Mouse (Mus musculus) layer of hippocampus, adult 18-20 months (tissue): Measurements from ENCODE around the gene Slc9a5. TPM values are rescaled to one million over a fixed set of nuclear protein-coding genes. Genes with fewer than 3 reads are reported as not detected.

Experiments used
- DNase-seq, 2 experiments: peaks; one replicate each; pipeline ENCODE4 v3.0.0; 2022; ENCODE audit warnings: low spot score in 2 of 2
- total RNA-seq, 2 experiments: library from RNA; stranded (reverse); gene quantifications; 2 replicates each; pipeline ENCODE4 v1.2.3; 2021

Gene Slc9a5
- total RNA-seq, 2 experiments from 2014 or later, result 11.9 to 13.0 TPM

- no peak for DNase-seq
Measured at GRCm38 (mm10) chr8:105325641-105326093, 23.0 kb upstream of the Slc9a5 start.

DNA sequence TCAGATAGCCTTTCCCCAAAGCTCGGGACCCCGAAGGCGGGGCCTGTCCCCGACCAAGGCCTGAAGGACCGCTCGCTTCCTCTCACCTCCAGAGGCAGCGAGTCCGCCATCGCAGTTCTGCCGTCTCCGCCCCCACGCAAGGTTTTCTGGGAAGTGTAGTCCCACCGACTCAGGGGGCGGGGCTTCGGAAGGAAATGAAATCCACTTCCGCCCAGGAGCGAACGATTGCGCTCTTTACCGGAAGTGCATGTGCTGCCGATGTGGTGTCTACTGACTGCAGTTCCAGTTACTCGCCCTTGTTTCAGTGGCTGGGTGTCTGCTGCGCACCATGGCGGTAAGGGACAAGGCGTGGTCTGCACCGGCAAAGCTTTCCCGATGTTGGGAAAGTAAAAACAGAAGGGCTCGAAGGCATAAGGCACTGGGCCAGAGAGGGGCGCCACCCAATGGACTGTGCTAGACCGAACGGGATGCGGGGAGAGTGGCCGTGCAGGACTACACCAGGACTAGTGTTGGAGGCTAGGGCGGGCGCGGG lies 22.4 kb upstream of the Slc9a5 start, which contains the start of the genes Lrrc29 and Tmem208:
Lrrc29 (minus strand) TSS at position 138 of the 532 bp plus-strand sequence.
Tmem208 (plus strand) TSS at position 214 of the 532 bp plus-strand sequence.
- DNase-seq, result peak; percentile 94 to 98

- no peak for DNase-seq
Measured at GRCm38 (mm10) chr8:105326968-105327367, 21.7 kb upstream of the Slc9a5 start.

DNA sequence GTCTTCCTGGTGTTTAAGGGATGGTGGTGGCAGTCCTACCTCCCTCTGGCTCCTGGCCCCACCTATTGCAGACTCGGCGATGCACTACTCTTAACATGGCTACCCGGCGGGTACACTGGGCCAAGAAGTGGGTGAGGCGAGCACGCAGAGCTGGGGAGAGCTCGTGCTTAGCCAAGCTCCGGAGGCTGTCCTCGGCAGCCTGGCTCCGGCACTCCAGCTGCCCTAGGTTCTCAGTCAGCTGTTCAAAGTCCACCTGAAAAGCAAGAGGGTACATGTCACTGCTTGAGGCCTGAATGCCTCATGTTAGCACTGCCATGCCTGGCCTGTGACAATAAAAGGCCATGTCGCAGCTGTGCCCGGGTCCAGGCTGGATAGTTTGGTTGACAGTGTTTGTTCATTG lies 18.3 kb upstream of the Slc9a5 start:
- no peak for DNase-seq

- no peak for DNase-seq
Measured at GRCm38 (mm10) chr8:105331469-105331868, 17.2 kb upstream of the Slc9a5 start.

DNA sequence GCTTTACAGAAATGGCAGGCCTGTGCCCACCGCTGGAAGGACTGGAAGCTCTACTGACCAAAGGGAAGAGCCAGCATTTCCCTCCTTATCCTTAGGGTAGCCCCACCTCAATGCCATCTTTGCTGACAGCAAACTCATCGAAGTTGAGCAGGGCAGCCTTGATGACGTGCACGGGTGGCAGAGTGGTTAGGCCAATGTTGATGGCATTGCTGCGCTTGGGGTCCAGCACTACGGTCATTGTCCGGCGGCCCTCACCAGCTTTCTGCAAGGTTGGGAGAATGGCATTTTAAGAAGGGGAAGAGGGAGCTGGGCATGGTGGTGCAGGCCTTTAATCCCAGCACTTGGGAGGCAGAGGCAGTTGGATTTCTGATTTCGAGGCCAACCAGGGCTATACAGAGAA lies 16.7 kb upstream of the Slc9a5 start:
- no peak for DNase-seq

- no peak for DNase-seq
Measured at GRCm38 (mm10) chr8:105332523-105332922, 16.1 kb upstream of the Slc9a5 start.

- no peak for DNase-seq
Measured at GRCm38 (mm10) chr8:105336373-105337130, 12.1 kb upstream of the Slc9a5 start.

DNA sequence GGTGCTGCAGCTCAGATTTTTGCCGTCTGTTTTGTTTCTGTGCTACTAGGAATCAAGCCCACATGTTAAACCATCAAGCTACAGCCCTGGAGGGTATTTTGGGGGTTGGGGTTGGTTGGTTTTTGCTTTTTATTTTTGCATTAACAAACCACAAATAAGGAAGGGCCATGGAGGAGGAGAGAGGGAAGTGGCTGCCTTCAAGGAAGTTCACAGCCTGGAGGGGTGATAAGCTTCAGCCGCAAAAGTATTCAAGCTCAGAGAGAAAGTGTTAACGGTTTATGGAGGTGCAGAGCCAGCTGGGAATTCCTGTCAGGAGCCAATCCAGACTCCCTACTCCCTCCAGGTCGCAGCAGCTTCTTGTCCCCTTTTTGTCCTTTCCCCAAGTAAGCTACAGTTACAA lies 9.7 kb upstream of the Slc9a5 start:
- DNase-seq, result no peak

DNA sequence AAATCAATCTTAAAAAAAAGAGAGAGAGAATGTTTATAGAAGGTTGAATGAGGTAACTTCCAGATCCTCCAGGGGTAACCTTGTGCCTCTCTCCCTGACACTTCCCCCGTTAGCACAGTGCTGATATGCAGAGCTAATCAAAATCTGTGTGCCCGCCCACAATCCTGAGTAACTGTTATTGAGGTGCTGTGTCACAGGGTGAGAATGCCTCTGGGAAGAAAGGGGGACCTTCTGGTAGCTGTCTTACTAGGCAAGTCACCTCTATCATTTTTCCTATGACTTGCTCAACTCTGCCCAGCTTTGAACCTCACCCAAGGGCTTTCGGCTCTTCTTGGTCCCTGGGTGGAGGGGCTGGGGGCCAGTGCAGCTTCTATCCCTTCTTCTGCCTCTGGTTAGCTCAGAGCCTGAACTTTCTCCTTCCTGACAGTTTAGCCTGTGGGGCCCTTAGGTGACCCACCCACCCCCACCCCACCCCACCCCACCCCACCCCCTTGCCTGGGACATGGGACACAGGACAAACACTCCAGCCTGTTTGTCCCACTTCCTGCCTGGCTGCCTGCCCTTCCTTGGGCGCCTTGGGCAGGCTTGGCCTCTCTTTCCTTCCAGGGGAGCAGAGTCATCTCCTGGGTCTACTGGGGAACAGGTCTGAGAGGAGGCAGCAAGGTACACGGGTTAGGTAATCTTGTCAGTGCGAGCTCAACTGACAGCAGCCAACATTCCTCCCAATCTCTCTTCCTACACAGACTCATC lies 8.6 kb upstream of the Slc9a5 start:
- no peak for DNase-seq

DNA sequence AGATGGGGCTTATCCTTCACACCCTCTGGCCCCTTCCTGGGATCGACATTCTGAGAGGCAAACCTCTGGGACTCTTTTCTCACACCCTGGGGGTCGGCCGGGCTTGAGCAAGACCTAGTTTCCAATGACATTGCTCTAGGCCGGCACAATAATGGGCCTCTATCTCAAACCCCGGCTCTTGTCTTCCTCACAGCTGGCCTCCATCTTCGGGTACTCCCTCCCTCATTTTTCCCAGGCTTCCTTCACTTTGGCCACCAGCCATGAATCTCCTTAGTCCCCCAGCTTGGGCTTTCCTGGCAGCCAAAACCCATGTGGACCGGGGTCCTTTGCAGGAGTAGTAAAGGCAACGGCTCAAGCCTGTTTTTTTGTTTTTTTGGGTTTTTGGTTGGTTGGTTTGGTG lies 7.2 kb upstream of the Slc9a5 start:
- no peak for DNase-seq

- DNase-seq, result no peak
Measured at GRCm38 (mm10) chr8:105342768-105343167, 5.9 kb upstream of the Slc9a5 start.

DNA sequence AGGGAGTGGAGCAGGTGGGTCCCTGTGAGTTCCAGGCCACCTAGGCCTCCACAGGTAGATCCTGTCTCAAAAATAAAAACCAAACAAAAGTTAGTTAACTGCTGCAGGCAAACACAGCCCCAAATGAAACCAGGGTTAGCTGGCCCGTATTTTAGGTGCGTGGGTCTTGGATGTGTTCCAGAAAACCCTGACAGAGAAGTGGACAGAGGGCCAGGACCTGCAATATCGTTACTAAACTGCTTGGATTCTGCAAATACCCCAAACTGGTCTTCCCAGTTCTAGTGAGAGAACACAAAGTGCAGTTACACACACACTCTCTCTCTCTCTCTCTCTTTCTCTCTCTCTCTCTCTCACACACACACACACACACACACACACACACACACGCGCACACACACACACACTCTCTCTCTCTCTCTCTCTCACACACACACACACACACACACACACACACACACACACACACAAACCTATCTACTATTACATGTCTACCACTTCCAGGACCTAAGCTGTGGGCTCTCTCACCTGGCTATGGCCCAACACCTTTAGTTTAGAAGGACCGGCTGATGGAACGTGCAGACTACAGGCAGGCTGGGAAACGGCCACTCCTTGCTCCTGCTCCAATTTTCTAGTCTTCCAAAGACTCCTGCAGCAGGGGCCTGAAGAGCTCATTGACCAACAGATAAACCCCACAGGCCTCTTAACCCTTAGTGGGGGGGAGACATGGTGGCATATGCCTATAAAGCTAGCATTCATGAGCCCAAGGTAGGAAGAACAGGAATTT lies 4.7 kb upstream of the Slc9a5 start:
- DNase-seq, result no peak

DNA sequence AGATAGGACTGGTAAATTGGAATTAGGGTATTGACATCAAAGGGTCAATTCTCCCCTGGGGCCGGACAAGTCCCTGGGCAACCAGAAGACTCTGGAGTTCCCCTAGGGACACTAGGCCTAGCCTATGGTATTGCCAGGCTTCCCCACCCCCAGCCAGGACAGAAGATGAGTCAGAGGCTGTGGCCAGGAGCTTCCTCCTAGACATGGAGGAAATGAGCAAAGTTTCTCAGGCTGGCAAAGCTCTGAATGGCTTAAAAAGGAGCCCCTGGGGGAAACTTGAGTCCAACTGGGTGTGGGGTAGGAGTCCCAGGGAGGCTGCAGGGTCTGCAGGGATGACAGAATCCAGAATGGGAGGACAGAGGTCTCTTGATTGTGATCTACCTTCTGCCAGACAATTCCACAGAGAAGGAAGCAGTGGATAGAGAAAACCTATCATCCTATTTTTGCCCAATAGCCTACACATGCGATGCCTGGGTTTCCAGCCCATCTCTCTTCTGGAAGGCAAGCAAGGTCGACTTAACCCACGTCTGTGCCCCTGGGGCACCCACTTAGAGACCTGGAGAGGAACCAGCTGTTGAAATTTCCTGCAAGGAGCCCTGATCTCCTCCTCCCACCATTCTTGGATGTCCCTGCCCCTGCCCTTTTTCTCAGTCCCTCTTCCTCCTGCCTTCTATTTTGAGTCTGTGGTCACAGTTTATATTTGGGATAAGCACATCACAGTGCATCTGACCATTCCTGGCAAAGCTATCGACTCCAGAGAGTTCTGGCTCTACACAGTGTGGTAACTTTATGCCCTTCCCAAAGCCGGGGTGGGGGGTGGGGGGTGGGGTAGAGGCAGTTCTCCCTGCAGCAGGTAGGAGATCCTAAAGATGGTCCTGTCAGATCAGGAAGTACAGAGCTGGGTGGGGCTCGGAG lies 3.3 kb upstream of the Slc9a5 start:
- no peak for DNase-seq

GRCm38 (mm10) chr8:105346611-105347427 lies 1.8 kb upstream of the Slc9a5 start:
- DNase-seq, result no peak

- DNase-seq, result peak; percentile 70 to 85
Measured at GRCm38 (mm10) chr8:105347428-105348221, 1.0 kb upstream of the Slc9a5 start, which contains the start of gene Fhod1. Fhod1 (minus strand) TSS chr8:105347953.

- no peak for DNase-seq
Measured at GRCm38 (mm10) chr8:105349096-105349771, 591 bp downstream of the Slc9a5 start.

- DNase-seq, result no peak
Measured at GRCm38 (mm10) chr8:105350186-105350585, 1.5 kb downstream of the Slc9a5 start.
